Mouse (Mus musculus) bone marrow, adult 2 months (tissue): ENCODE results near the gene B4galt4.

ENCODE experiments used
- CTCF ChIP-seq: fragments of 200-500 bp; IDR thresholded peaks from 2 replicates; pipeline ENCODE4 v1.5.1; 2011; ENCODE audit warnings: low read length, control low read depth; ENCODE audit not compliant: control insufficient read depth, insufficient read depth
- POLR2A ChIP-seq: fragments of 200-500 bp; IDR thresholded peaks from 2 replicates; pipeline ENCODE4 v1.6.1; 2011; ENCODE audit warnings: low read depth, mild to moderate bottlenecking, control low read depth, low read length, borderline replicate concordance; ENCODE audit not compliant: control insufficient read depth

- no peak for TF ChIP-seq POLR2A
- TF ChIP-seq CTCF = no peak
Observed at GRCm38 (mm10) chr16:38695557-38695956, 46.5 kb upstream of the B4galt4 start.
